Mouse (Mus musculus) lung, embryonic 16.5 days (tissue): ENCODE measurements around the gene Ppp6r1. TPM values are rescaled to one million over a fixed set of nuclear protein-coding genes. Genes with fewer than 3 reads are reported as not detected.

Experiments
- ATAC-seq: fragments of 200-750 bp; cut with Nextera tagmentation; 2 replicates; pipeline ENCODE4 v1.8.0; 2017; ENCODE audit warnings: low read depth, mild to moderate bottlenecking, moderate library complexity
- H3K27ac ChIP-seq: fragments of 300-500 bp; sonication (generic); 2 replicates; pipeline ENCODE4 v1.5.1; 2014; ENCODE audit warnings: mild to moderate bottlenecking, control low read depth, low read length
- H3K27me3 ChIP-seq: fragments of 300-500 bp; sonication (generic); 2 replicates; pipeline ENCODE4 v1.6.1; 2014; ENCODE audit warnings: low read depth, low read length, mixed read lengths; ENCODE audit not compliant: control insufficient read depth, insufficient read depth
- H3K36me3 ChIP-seq: fragments of 300-500 bp; sonication (generic); 2 replicates; pipeline ENCODE4 v1.6.1; 2014; ENCODE audit warnings: low read length; ENCODE audit not compliant: control insufficient read depth, insufficient read depth
- H3K4me1 ChIP-seq: fragments of 300-500 bp; sonication (generic); replicated peaks from 2 replicates; pipeline ENCODE4 v1.6.1; 2014; ENCODE audit warnings: low read length, mixed read lengths; ENCODE audit not compliant: control insufficient read depth, insufficient read depth
- H3K4me2 ChIP-seq: fragments of 300-500 bp; sonication (generic); 2 replicates; pipeline ENCODE4 v1.6.1; 2014; ENCODE audit warnings: low read depth, low read length, control low read depth
- H3K4me3 ChIP-seq: fragments of 300-500 bp; sonication (generic); 2 replicates; pipeline ENCODE4 v1.5.1; 2014; ENCODE audit warnings: mild to moderate bottlenecking, low read length, control low read depth
- H3K9ac ChIP-seq: fragments of 300-500 bp; sonication (generic); 2 replicates; pipeline ENCODE4 v1.6.1; 2014; ENCODE audit warnings: low read length, control low read depth
- H3K9me3 ChIP-seq: fragments of 300-500 bp; sonication (generic); 2 replicates; pipeline ENCODE4 v1.6.1; 2016; ENCODE audit warnings: low read length; ENCODE audit not compliant: control insufficient read depth
- WGBS: fragments of 180-500 bp; shearing (Covaris S2); extraction: QIAGEN DNeasy Blood & Tissue Kit; methylation state at CpG from one replicate; pipeline ENCODE4 v1.1.7; 2014; 5-methylcytosine and 5-hydroxymethylcytosine counted together
- polyA plus RNA-seq: library from polyadenylated mRNA; unstranded; fragments of >200 nt; fragmentation: Nextera tagmentation; extraction: Ambion mirVana; gene quantifications from 2 replicates; pipeline ENCODE4 v1.2.1, GENCODE M21; 2015

The Ppp6r1 gene
- polyA plus RNA-seq, 1 experiment from 2014 or later = 3.9 TPM

GRCm38 (mm10) chr7:4684203-4684602 is 25.4 kb upstream of the Ppp6r1 start:
- no peak overlapping the region for H3K27ac ChIP-seq
- no peaks in the 10 kb centered on the region for H3K9me3 ChIP-seq
- peaks cover 6% of the 10 kb centered on the region for H3K4me1 ChIP-seq
- H3K27me3 ChIP-seq = no peaks in the 10 kb centered on the region
- H3K36me3 ChIP-seq = peaks cover 3% of the 10 kb centered on the region
- peak overlapping the region; percentile 75 for H3K4me3 ChIP-seq
- no peak for ATAC-seq
- WGBS = 1% methylated on average over 13 of the region's 13 CpGs
- H3K4me2 ChIP-seq = peak overlapping the region; percentile 92
- H3K9ac ChIP-seq = peak overlapping the region; percentile 67

- H3K9ac ChIP-seq = no peak overlapping the region
- no peak for ATAC-seq
- no peak overlapping the region for H3K27ac ChIP-seq
- no peak overlapping the region for H3K4me2 ChIP-seq
- H3K4me3 ChIP-seq = no peak overlapping the region
- H3K9me3 ChIP-seq = no peaks in the 10 kb centered on the region
- H3K36me3 ChIP-seq = peaks cover 3% of the 10 kb centered on the region
- no peaks in the 10 kb centered on the region for H3K27me3 ChIP-seq
- peaks cover 6% of the 10 kb centered on the region for H3K4me1 ChIP-seq
- WGBS = 81% methylated on average over 5 of the region's 5 CpGs
These were observed 24.5 kb upstream of the Ppp6r1 start for GRCm38 (mm10) chr7:4683307-4683706.

GRCm38 (mm10) chr7:4675200-4675599 is 16.4 kb upstream of the Ppp6r1 start:
- no peak overlapping the region for H3K27ac ChIP-seq
- no peak for ATAC-seq
- H3K4me2 ChIP-seq = no peak overlapping the region
- WGBS = 90% methylated on average over 7 of the region's 7 CpGs
- 0 out of 2 replicates have a peak, but pooled peaks cover 2% of the 10 kb centered on the region for H3K4me1 ChIP-seq
- H3K36me3 ChIP-seq = peaks cover 15% of the 10 kb centered on the region
- no peak overlapping the region for H3K4me3 ChIP-seq
- no peak overlapping the region for H3K9ac ChIP-seq
- no peaks in the 10 kb centered on the region for H3K9me3 ChIP-seq
- H3K27me3 ChIP-seq = no peaks in the 10 kb centered on the region

- H3K36me3 ChIP-seq = peaks cover 17% of the 10 kb centered on the region
- H3K4me2 ChIP-seq = no peak overlapping the region
- no peak overlapping the region for H3K4me3 ChIP-seq
- no peaks in the 10 kb centered on the region for H3K27me3 ChIP-seq
- no peak overlapping the region for H3K9ac ChIP-seq
- 0 out of 2 replicates have a peak, but pooled peaks cover 2% of the 10 kb centered on the region for H3K4me1 ChIP-seq
- no peaks in the 10 kb centered on the region for H3K9me3 ChIP-seq
- no peak overlapping the region for H3K27ac ChIP-seq
- no peak for ATAC-seq
- WGBS = 86% methylated on average over 12 of the region's 12 CpGs
These were observed 15.4 kb upstream of the Ppp6r1 start for GRCm38 (mm10) chr7:4674114-4674731.

- Histone ChIP-seq H3K4me2 (0 out of 2 replicates have a peak overlapping the region, but pooled peaks have one; percentile 4), H3K4me1 (0 out of 2 replicates have a peak, but pooled peaks cover 2% of the 10 kb centered on the region), H3K4me3 (no peak overlapping the region), H3K27me3 (no peaks in the 10 kb centered on the region), H3K27ac (peak overlapping the region; percentile 86), H3K9ac (no peak overlapping the region), H3K9me3 (no peaks in the 10 kb centered on the region), H3K36me3 (peaks cover 21% of the 10 kb centered on the region)
- 56% methylated on average over 4 of the region's 4 CpGs for WGBS
- peak; percentile 96 for ATAC-seq
These were observed 13.1 kb upstream of the Ppp6r1 start for GRCm38 (mm10) chr7:4671956-4672355.

GRCm38 (mm10) chr7:4670655-4671255 is 11.9 kb upstream of the Ppp6r1 start:
- H3K9ac ChIP-seq = no peak overlapping the region
- no peaks in the 10 kb centered on the region for H3K27me3 ChIP-seq
- H3K4me2 ChIP-seq = no peak overlapping the region
- 89% methylated on average over 8 of the region's 8 CpGs for WGBS
- H3K4me1 ChIP-seq = 0 out of 2 replicates have a peak, but pooled peaks cover 2% of the 10 kb centered on the region
- ATAC-seq = no peak
- no peak overlapping the region for H3K4me3 ChIP-seq
- peaks cover 21% of the 10 kb centered on the region for H3K36me3 ChIP-seq
- no peaks in the 10 kb centered on the region for H3K9me3 ChIP-seq
- H3K27ac ChIP-seq = no peak overlapping the region

- no peak overlapping the region for H3K27ac ChIP-seq
- no peak overlapping the region for H3K4me2 ChIP-seq
- 96% methylated on average over 9 of the region's 9 CpGs for WGBS
- H3K9ac ChIP-seq = no peak overlapping the region
- no peaks in the 10 kb centered on the region for H3K9me3 ChIP-seq
- 0 out of 2 replicates have a peak, but pooled peaks cover 2% of the 10 kb centered on the region for H3K4me1 ChIP-seq
- no peak for ATAC-seq
- peaks cover 24% of the 10 kb centered on the region for H3K36me3 ChIP-seq
- no peaks in the 10 kb centered on the region for H3K27me3 ChIP-seq
- H3K4me3 ChIP-seq = no peak overlapping the region
These were observed 10.3 kb upstream of the Ppp6r1 start for GRCm38 (mm10) chr7:4669156-4669555.

GRCm38 (mm10) chr7:4668506-4668905 is 9.7 kb upstream of the Ppp6r1 start:
- Histone ChIP-seq H3K4me3 (no peak overlapping the region), H3K27ac (no peak overlapping the region), H3K27me3 (no peaks in the 10 kb centered on the region), H3K9ac (no peak overlapping the region), H3K36me3 (peaks cover 23% of the 10 kb centered on the region), H3K4me1 (0 out of 2 replicates have a peak, but pooled peaks cover 2% of the 10 kb centered on the region), H3K9me3 (no peaks in the 10 kb centered on the region), H3K4me2 (no peak overlapping the region)
- WGBS = 93% methylated on average over 8 of the region's 8 CpGs
- ATAC-seq = no peak

- Histone ChIP-seq H3K4me1 (0 out of 2 replicates have a peak, but pooled peaks cover 2% of the 10 kb centered on the region), H3K27ac (no peak overlapping the region), H3K36me3 (peaks cover 21% of the 10 kb centered on the region), H3K4me2 (no peak overlapping the region), H3K9ac (no peak overlapping the region), H3K4me3 (no peak overlapping the region), H3K9me3 (no peaks in the 10 kb centered on the region), H3K27me3 (no peaks in the 10 kb centered on the region)
- ATAC-seq = no peak
- WGBS = 94% methylated on average over 5 of the region's 5 CpGs
These were observed 8.1 kb upstream of the Ppp6r1 start for GRCm38 (mm10) chr7:4666871-4667270.
